In the genomic region with DNA sequence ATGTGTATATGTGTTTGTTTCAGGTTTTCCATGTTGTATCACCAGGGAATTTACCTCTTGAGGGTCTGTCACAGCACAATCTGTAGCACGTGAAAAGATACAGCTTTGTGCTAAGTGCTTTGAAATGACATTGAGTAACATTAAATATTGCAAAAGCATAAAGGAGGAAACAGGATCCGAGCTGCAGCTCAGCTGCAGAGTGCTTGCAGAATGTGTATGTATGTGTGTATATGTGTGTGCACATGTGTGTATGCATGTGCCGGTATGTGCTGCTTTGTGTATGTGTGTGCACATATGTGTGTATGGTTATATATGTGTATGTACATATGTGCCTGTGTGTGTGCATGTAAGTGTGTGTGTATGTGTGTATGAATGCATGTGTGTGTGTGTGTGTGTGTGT, we compare ENCODE assay signal across 23 mouse cellular contexts.
"Had no signal": no experiment of that assay in that cellular context is flagged by ENCODE, and none has a peak within 500 bp of the region (broad histone marks: within the 10 kb centered on the region; RNA-seq: fewer than 3 reads in every experiment).

No protein-coding gene starts in this region.

- H3K36me3 ChIP-seq: heart, embryonic 12.5 days; hindbrain, embryonic 10.5 days; hindbrain, embryonic 12.5 days; intestine, embryonic 15.5 days; limb, embryonic 13.5 days; limb, embryonic 15.5 days had no signal

- H3K9ac ChIP-seq: heart, embryonic 12.5 days; hindbrain, embryonic 12.5 days; hindbrain, embryonic 14.5 days; intestine, embryonic 15.5 days; limb, embryonic 13.5 days; limb, embryonic 15.5 days had no signal

- H3K27me3 ChIP-seq: heart, embryonic 12.5 days; hindbrain, embryonic 12.5 days; intestine, embryonic 15.5 days; limb, embryonic 13.5 days; limb, embryonic 15.5 days had no signal

- ATAC-seq: hindbrain, embryonic 16.5 days; inflammation-experienced regulatory T-cells, adult 6 months; intestine, embryonic 15.5 days; intestine, postnatal 0 days had no signal

- H3K4me1 ChIP-seq: hindbrain, embryonic 12.5 days; limb, embryonic 13.5 days; limb, embryonic 15.5 days had no signal

- H3K9me3 ChIP-seq: heart, embryonic 12.5 days; hindbrain, embryonic 10.5 days; hindbrain, embryonic 12.5 days; intestine, embryonic 15.5 days; limb, embryonic 13.5 days; limb, embryonic 15.5 days had no signal

- DNase-seq: gastrocnemius, postnatal 14 days; gastrocnemius, postnatal 36 days; heart, adult 2 months; heart, postnatal 10 days; heart, postnatal 4 days; kidney, adult 18-20 months; kidney, adult 8-10 months; kidney, postnatal 10 days; kidney, postnatal 25 days; kidney, postnatal 4 days; left cerebral cortex, postnatal 4 days had no signal

- H3K4me3 ChIP-seq: heart, adult 2 months; heart, embryonic 12.5 days; hindbrain, embryonic 10.5 days; hindbrain, embryonic 12.5 days; intestine, embryonic 15.5 days; layer of hippocampus, adult 2 months; left cerebral cortex, adult 2 months; limb, embryonic 13.5 days; limb, embryonic 15.5 days had no signal

- H3K27ac ChIP-seq: heart, adult 2 months; hindbrain, embryonic 10.5 days; hindbrain, embryonic 12.5 days; hindbrain, embryonic 14.5 days; intestine, embryonic 15.5 days; layer of hippocampus, adult 2 months; left cerebral cortex, adult 2 months; limb, embryonic 13.5 days; limb, embryonic 15.5 days had no signal

- H3K4me2 ChIP-seq: heart, embryonic 12.5 days; hindbrain, embryonic 12.5 days; hindbrain, embryonic 14.5 days; intestine, embryonic 15.5 days; limb, embryonic 13.5 days; limb, embryonic 15.5 days had no signal
